Mouse (Mus musculus): Measurements from ENCODE around the gene Dpp6.
A peak's percentile ranks its signal among the peaks of the same experiment; 100 is the strongest.

DNA sequence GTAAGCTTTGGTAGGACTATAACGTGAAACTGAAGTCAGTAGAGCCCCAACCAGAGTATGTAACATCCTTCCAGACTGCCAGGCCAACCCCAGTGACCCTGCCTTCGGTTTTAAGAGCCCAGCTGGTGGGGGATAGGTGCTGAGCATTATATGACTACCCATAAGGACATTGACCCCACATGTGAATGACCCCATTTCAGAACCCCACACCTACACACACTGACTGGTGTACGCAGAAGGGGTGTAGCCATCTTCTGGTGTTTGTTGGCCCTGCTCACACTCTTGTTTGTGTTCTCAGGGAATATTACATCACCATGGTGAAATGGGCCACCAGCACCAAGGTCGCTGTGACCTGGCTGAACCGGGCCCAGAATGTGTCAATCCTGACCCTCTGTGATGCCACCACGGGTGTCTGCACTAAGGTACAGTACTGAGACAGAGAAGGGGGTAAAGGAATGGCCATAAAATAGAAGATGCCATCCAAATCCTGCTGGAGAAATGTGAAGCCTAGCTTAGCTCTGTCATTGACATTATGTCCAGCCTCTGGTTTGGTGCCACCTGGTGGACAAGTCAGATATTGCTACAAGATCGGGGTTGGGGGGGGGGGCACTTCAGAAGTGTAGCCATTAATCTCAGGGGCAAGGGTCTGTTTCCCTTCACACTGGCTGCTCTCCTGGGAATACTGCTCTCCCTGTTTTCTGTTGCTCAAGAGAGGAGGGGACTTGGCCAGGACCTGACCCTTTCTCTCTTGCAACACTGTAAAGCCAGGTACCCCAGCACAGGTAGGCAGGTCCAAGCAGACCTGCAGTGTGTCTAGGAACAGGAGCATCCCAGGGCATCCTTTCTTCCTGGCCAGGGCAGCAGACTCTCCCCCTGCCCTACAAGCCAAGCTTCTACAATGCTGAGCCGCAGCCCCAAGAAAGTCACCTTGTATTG, 835.1 kb downstream of the Dpp6 start:
- peak; percentile 72 for TF ChIP-seq CTCF (IDR thresholded peaks at IDR 0.05)
- TF ChIP-seq POLR2A (IDR thresholded peaks at IDR 0.05; ENCODE audit: insufficient read depth, low read depth, low read length), result no peak
